Mouse (Mus musculus): ENCODE data around the gene Tmem141. TPM values are rescaled to one million over a fixed set of nuclear protein-coding genes. Genes with fewer than 3 reads are reported as not detected.

Tmem141 gene
- polyA plus RNA-seq (2012; rRNA removed): 20.6 and 23.5 TPM in 2 replicates

DNA sequence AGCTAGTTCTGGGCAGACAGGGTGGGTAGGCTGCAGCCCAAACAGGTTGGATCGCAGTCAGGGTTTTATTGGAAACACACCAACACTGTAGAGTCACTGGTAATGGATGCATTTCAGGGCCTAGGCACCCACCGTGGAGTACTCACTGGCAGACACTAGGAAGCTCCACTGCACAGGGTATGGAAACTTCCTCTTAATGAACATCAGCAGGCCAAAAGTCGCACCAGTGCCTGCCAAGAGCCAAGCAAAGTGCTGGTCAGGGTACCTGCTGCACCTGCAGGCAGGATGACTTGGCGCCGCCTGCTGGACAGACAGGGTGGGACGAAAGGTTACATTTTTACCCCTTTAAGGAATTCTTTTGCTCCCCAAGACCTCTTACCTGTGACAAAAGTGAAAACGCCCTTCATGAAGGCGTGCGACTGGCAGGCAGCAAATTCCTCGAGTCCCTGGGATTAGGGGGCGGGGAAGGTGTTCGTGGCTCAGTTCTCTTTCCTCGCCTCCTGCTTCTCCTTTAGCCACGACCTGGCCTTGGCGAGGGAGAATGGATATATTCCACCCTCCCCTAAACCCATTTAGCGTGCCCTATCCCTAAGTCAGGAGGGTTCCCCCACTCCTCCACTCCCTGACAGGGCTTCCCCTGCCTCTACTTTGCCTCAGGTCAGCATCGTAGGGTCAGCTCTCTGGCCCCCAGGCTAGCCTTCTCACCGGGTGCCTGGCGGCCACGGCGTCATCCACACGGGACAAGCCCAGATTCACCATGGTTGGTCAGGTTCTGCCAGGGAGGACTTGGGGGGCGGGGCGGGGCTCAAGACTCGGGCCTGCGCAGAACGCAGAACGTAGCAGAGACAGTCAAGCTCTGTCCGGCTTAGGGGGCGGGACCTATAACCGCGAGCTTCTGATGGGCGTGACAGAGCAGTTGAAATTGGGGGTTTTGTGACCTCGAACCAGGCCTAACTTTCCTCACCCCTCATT lies at the start of gene Tmem141:
Tmem141 (minus strand) TSS at position 777 of the 972 bp plus-strand sequence.

DNA sequence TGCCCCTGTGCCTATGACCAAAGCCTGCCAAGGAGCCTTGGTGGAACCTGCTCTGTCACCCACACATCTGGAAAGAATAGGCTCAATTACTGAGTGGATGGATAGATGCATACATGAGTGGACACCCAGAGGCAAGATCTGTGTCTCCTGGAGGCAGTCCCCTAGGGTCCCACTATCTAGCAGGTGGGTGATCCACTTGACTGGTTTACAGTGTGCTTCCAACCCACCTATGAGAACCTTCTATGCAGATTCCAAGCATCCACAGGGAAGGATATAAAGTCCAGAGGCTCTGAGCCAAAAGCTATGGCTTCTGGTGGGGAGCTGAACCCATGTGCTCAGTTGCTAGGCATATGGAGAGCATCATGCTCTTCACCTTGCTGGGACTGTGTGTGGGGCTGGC lies 35.8 kb upstream of the Tmem141 start, which contains the start of gene Lcn5:
Lcn5 (plus strand) TSS at position 301 of the 400 bp plus-strand sequence.

DNA sequence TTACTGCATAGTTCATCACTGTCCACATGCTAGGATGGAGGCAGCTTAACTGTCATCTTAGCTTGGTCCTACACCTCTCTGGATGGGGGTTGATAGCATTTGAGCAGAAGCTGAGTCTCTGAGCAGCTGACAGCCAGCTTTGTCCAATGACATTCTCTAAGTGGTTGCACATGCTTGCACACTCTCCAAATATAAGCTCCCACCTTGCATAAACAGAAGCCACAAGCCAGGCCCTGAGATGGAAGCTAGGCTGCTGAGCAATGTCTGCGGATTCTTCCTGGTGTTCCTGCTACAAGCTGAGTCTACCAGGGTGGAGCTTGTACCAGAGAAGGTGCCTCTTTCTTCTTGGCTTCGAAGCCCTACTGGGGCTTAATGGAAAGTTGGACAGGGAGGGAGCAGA lies 31.1 kb upstream of the Tmem141 start, which contains the start of gene Lcn8:
Lcn8 (plus strand) TSS at position 219 of the 400 bp plus-strand sequence.

GRCm38 (mm10) chr2:25627811-25628210 lies 6.0 kb upstream of the Tmem141 start, which contains the start of gene Fcna:
Fcna (minus strand) TSS chr2:25628030.

DNA sequence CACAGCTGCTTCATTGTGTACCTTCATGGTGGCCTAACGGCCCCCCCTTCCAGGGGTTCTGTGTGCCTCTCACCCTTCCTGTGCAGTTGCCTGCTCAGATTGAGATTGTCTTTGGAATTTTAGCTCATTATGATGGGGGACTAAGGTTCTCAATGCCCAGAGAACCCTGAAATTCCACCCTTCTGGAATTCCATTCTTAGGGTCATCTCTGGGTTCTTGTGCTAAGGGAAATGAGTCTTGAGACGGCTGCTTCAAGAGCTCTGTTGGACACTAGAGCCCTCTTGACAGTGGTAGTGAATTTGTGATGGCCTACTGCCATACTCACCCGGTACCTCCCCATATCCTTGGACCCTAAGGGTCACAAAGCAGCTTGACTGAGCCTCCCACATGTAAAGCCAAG lies 4.2 kb downstream of the Tmem141 start, which contains the start of gene Ccdc183:
Ccdc183 (minus strand) TSS at position 101 of the 400 bp plus-strand sequence.

GRCm38 (mm10) chr2:25607761-25608622 lies 13.8 kb downstream of the Tmem141 start, which contains the start of gene Rabl6:
Rabl6 (minus strand) TSS chr2:25608521.

GRCm38 (mm10) chr2:25581294-25581864 lies 40.4 kb downstream of the Tmem141 start, which contains the start of gene Ajm1:
Ajm1 (minus strand) TSS chr2:25581757.

GRCm38 (mm10) chr2:25574579-25575431 lies 47.0 kb downstream of the Tmem141 start, which contains the start of the genes Mamdc4 and Phpt1:
Mamdc4 (minus strand) TSS chr2:25574845.
Phpt1 (minus strand) TSS chr2:25575224.

Other genes starting within 250 kb of the Tmem141 start
- gene Sapcd2, start 249.7 kb downstream of the Tmem141 start, polyA plus RNA-seq (2012; rRNA removed): 24.4 and 27.1 TPM in 2 replicates
- 66.7 and 73.6 TPM in 2 replicates for gene Entpd2, start 226.1 kb downstream of the Tmem141 start, polyA plus RNA-seq (2012; rRNA removed)
- 246 and 266 TPM in 2 replicates for gene Npdc1, start 222.7 kb downstream of the Tmem141 start, polyA plus RNA-seq (2012; rRNA removed)
- 0.19 and 0.25 TPM in 2 replicates for gene Fut7, start 198.7 kb downstream of the Tmem141 start, polyA plus RNA-seq (2012; rRNA removed)
- 19.3 and 24.9 TPM in 2 replicates for gene Abca2, start 193.3 kb downstream of the Tmem141 start, polyA plus RNA-seq (2012; rRNA removed)
- 1.6 and 2.1 TPM in 2 replicates for gene Clic3, start 165.2 kb downstream of the Tmem141 start, polyA plus RNA-seq (2012; rRNA removed)
- 66.2 and 79.3 TPM in 2 replicates for gene Paxx, start 160.9 kb downstream of the Tmem141 start, polyA plus RNA-seq (2012; rRNA removed)
- gene Ptgds, start 152.0 kb downstream of the Tmem141 start, polyA plus RNA-seq (2012; rRNA removed): 0.21 and 0.37 TPM in 2 replicates
- gene Lcn12, start 128.1 kb downstream of the Tmem141 start, polyA plus RNA-seq (2012; rRNA removed): not detected in 2 replicates
- gene Fbxw5, start 121.3 kb downstream of the Tmem141 start, polyA plus RNA-seq (2012; rRNA removed): 23.6 and 29.7 TPM in 2 replicates
- 1.7 and 2.4 TPM in 2 replicates for gene C8g, start 120.3 kb downstream of the Tmem141 start, polyA plus RNA-seq (2012; rRNA removed)
- 13.4 and 15.1 TPM in 2 replicates for gene Traf2, start 75.1 kb downstream of the Tmem141 start, polyA plus RNA-seq (2012; rRNA removed)
- gene Edf1, start 64.2 kb downstream of the Tmem141 start, polyA plus RNA-seq (2012; rRNA removed): 208 and 259 TPM in 2 replicates
- 3.1 and 10.3 TPM in 2 replicates for gene Mamdc4, start 47.2 kb downstream of the Tmem141 start, polyA plus RNA-seq (2012; rRNA removed)
- gene Phpt1, start 46.8 kb downstream of the Tmem141 start, polyA plus RNA-seq (2012; rRNA removed): 20.9 and 24.9 TPM in 2 replicates
- 2.2 and 2.4 TPM in 2 replicates for gene Ajm1, start 40.2 kb downstream of the Tmem141 start, polyA plus RNA-seq (2012; rRNA removed)
- gene Rabl6, start 13.5 kb downstream of the Tmem141 start, polyA plus RNA-seq (2012; rRNA removed): 64.1 and 64.2 TPM in 2 replicates
- gene Ccdc183, start 4.3 kb downstream of the Tmem141 start, polyA plus RNA-seq (2012; rRNA removed): 0.07 TPM in 2 replicates
- 9.5 and 10.1 TPM in 2 replicates for gene Fcna, start 6.0 kb upstream of the Tmem141 start, polyA plus RNA-seq (2012; rRNA removed)
- not detected in 2 replicates for gene Lcn8, start 31.1 kb upstream of the Tmem141 start, polyA plus RNA-seq (2012; rRNA removed)
- gene Lcn5, start 35.9 kb upstream of the Tmem141 start, polyA plus RNA-seq (2012; rRNA removed): not detected in 2 replicates
- gene Lcn6, start 54.8 kb upstream of the Tmem141 start, polyA plus RNA-seq (2012; rRNA removed): not detected in 2 replicates
- gene Lcn10, start 60.7 kb upstream of the Tmem141 start, polyA plus RNA-seq (2012; rRNA removed): not detected in 2 replicates
- gene Obp2a, start 78.0 kb upstream of the Tmem141 start, polyA plus RNA-seq (2012; rRNA removed): not detected in 2 replicates
- 43.1 and 46.6 TPM in 2 replicates for gene Bmyc, start 84.7 kb upstream of the Tmem141 start, polyA plus RNA-seq (2012; rRNA removed)
- gene Obp2b, start 115.0 kb upstream of the Tmem141 start, polyA plus RNA-seq (2012; rRNA removed): not detected in 2 replicates
- gene Lcn3, start 143.6 kb upstream of the Tmem141 start, polyA plus RNA-seq (2012; rRNA removed): not detected in 2 replicates
- gene Lcn11, start 155.0 kb upstream of the Tmem141 start, polyA plus RNA-seq (2012; rRNA removed): not detected in 2 replicates
- gene Gm13539, start 160.3 kb upstream of the Tmem141 start, polyA plus RNA-seq (2012; rRNA removed): not detected in 2 replicates
- gene Glt6d1, start 193.8 kb upstream of the Tmem141 start, polyA plus RNA-seq (2012; rRNA removed): not detected in 2 replicates
- gene Lcn9, start 201.1 kb upstream of the Tmem141 start, polyA plus RNA-seq (2012; rRNA removed): not detected in 2 replicates
- gene Sohlh1, start 225.2 kb upstream of the Tmem141 start, polyA plus RNA-seq (2012; rRNA removed): not detected in 2 replicates
- 2.3 and 4.0 TPM in 2 replicates for gene Kcnt1, start 241.7 kb upstream of the Tmem141 start, polyA plus RNA-seq (2012; rRNA removed)

Measured in colon, adult 2 months (tissue).